Mouse (Mus musculus): ENCODE data around the gene Rabepk.

DNA sequence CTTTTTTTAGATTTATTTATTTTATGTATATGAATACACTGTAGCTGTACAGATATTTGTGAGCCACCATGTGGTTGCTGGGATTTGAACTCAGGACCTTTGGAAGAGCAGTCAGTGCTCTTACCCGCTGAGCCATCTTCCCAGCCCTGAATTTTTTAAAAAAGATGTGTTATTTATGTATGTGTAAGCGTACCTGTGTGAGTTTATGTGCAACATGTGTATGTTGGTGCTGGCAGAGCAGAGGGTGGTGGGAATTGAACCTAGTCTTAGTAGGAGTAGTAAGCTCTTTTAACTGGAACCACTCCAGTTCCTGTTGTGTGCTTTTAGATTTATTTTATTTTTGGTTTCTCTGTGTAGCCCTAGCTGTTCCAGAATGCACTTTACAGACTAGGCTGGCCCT lies 4.5 kb upstream of the Rabepk start:
- TF ChIP-seq MAX (IDR thresholded peaks at IDR 0.05; ENCODE audit: low read length) = no peak
- no peak for TF ChIP-seq RAD21 (IDR thresholded peaks at IDR 0.05; ENCODE audit: low read depth, low read length)
- no peak for TF ChIP-seq EP300 (IDR thresholded peaks at IDR 0.05; ENCODE audit: low read length)
- no peak for TF ChIP-seq TBP (conservative IDR thresholded peaks at IDR 0.05; ENCODE audit: low read depth, low read length)
- no peak for TF ChIP-seq CTCF (conservative IDR thresholded peaks at IDR 0.05 in 1 of 2, IDR thresholded peaks at IDR 0.05 in 1 of 2; ENCODE audit: low read depth in 2 of 2, low read length in 2 of 2)
- no peak for TF ChIP-seq POLR2A (IDR thresholded peaks at IDR 0.05; ENCODE audit: low read depth, low read length)
- no peak for TF ChIP-seq JUND (conservative IDR thresholded peaks at IDR 0.05; ENCODE audit: low read depth, low read length)
- TF ChIP-seq UBTF (IDR thresholded peaks at IDR 0.05; ENCODE audit: low read depth, low read length) = no peak
- TF ChIP-seq ZC3H11A (IDR thresholded peaks at IDR 0.05; ENCODE audit: low read depth, low read length) = no peak
- TF ChIP-seq USF1 (IDR thresholded peaks at IDR 0.05; ENCODE audit: low read depth, low read length) = no peak

Data from CH12.LX (cell line).